Comparison of ENCODE assay signal across 8 mouse cellular contexts in genomic region chr10:80342749-80343424, GRCm38 (mm10). TPM values are rescaled to one million over a fixed set of nuclear protein-coding genes. Genes with fewer than 3 reads are reported as not detected.
A peak's percentile ranks its signal among the peaks of the same experiment; 100 is the strongest.
DNase-seq lines count a peak whose midpoint lies in the region; ATAC-seq and TF ChIP-seq lines count a peak whose summit lies in the region.

No protein-coding gene starts in this region.

- H3K4me1 ChIP-seq in heart, adult 2 months (ENCODE audit: control insufficient read depth, insufficient read depth, low read length), result peaks cover 15% of the 10 kb centered on the region
- H3K4me1 ChIP-seq in bone marrow macrophage, adult 2 months (ENCODE audit: control insufficient read depth, insufficient read depth, low read length), result peaks cover 3% of the 10 kb centered on the region; the same call in 1 of the 2 replicates
- H3K4me1 ChIP-seq in small intestine, adult 2 months (ENCODE audit: control insufficient read depth, insufficient read depth, insufficient read length, low read length), result peaks cover 46% of the 10 kb centered on the region

- TF ChIP-seq EP300 in heart, adult 2 months (IDR thresholded peaks at IDR 0.05; ENCODE audit: insufficient read depth, low read depth, low read length), result no peak

- DNase-seq in heart, adult 2 months, result peak in 1 of 2 experiments; percentile 46
- no peak for DNase-seq in heart, adult 8-10 months (ENCODE audit: low spot score)
- peak; percentile 78 for DNase-seq in kidney, postnatal 10 days
- DNase-seq in lung, postnatal 4 days, result peak; percentile 62 to 76
- DNase-seq in MN1 (ENCODE audit: low spot score), result no peak

- H3K36me3 ChIP-seq in heart, adult 2 months (ENCODE audit: control insufficient read depth, insufficient read depth, low read length), result peaks cover 3% of the 10 kb centered on the region; the same call in 1 of the 2 replicates
- no peaks in the 10 kb centered on the region for H3K36me3 ChIP-seq in small intestine, adult 2 months (ENCODE audit: control insufficient read depth, insufficient read depth, low read length)

- no peaks in the 10 kb centered on the region for H3K79me2 ChIP-seq in heart, adult 2 months (replicated peaks; ENCODE audit: control insufficient read depth, insufficient read depth, low read length)

- peak; percentile 62 for ATAC-seq in granulocyte monocyte progenitor cell, adult 5-6 weeks (replicated peaks; ENCODE audit: poor library complexity, severe bottlenecking)

- intact Hi-C loops in heart, adult 2 months (cut with DNase I), result no loop called here

- H3K27me3 ChIP-seq in heart, adult 2 months (ENCODE audit: control insufficient read depth, insufficient read depth, low read length), result peaks cover 6% of the 10 kb centered on the region; the same call in 1 of the 2 replicates
- H3K27me3 ChIP-seq in small intestine, adult 2 months (ENCODE audit: control insufficient read depth, insufficient read depth, low read length), result peaks cover 2% of the 10 kb centered on the region; the same call in 1 of the 2 replicates

- no peak for TF ChIP-seq POLR2A in heart, adult 2 months (IDR thresholded peaks at IDR 0.05; ENCODE audit: insufficient read depth, low read depth, low read length)
- no peak for TF ChIP-seq POLR2A in bone marrow macrophage, adult 2 months (IDR thresholded peaks at IDR 0.05; ENCODE audit: borderline replicate concordance, low read depth, low read length)
- no peak for TF ChIP-seq POLR2A in small intestine, adult 2 months (IDR thresholded peaks at IDR 0.05; ENCODE audit: low read depth, low read length)

- H3K9ac ChIP-seq in heart, adult 2 months (ENCODE audit: low read depth, low read length), result no peak overlapping the region

- WGBS in heart, adult 2 months, result 5% methylated on average over 33 of the region's 33 CpGs
- 2% methylated on average over 33 of the region's 33 CpGs for WGBS in small intestine, adult 2 months

- no peak for TF ChIP-seq CTCF in heart, adult 2 months (IDR thresholded peaks at IDR 0.05)
- no peak for TF ChIP-seq CTCF in bone marrow macrophage, adult 2 months (IDR thresholded peaks at IDR 0.05; ENCODE audit: low read depth, low read length)
- no peak for TF ChIP-seq CTCF in small intestine, adult 2 months (IDR thresholded peaks at IDR 0.05; ENCODE audit: extremely low read depth, insufficient read length, insufficient replicate concordance, low read depth, low read length)

- H3K4me3 ChIP-seq in heart, adult 2 months, result no peak overlapping the region
- H3K4me3 ChIP-seq in bone marrow macrophage, adult 2 months (ENCODE audit: insufficient read depth, low read length), result peak overlapping the region; percentile 15; the same call in 1 of the 2 replicates
- H3K4me3 ChIP-seq in small intestine, adult 2 months (ENCODE audit: low read depth, low read length), result peak overlapping the region; percentile 36

- peak overlapping the region; percentile 77; the same call in 1 of the 2 replicates for H3K27ac ChIP-seq in heart, adult 2 months
- H3K27ac ChIP-seq in bone marrow macrophage, adult 2 months (ENCODE audit: insufficient read depth, low read depth, low read length), result no peak overlapping the region
- no peak overlapping the region for H3K27ac ChIP-seq in small intestine, adult 2 months (ENCODE audit: insufficient read depth, low read depth, low read length)

RNA-seq across cellular contexts. Expression of gene Adamtsl5, which starts 5.3 kb away (rescaled TPM):
- total RNA-seq in heart, adult 2 months (2021), result 10 to 100 TPM; 71.9 to 84.5 TPM
- 80.9 and 85.2 TPM in 2 replicates for polyA plus RNA-seq in heart, adult 2 months (2012; rRNA removed)
- 100 to 1,000 TPM in 2 of 4 experiments, 10 to 100 TPM in 2; 87.9 to 109 (median 99.6) TPM for total RNA-seq in heart, adult 8-10 months (2022)
- 7.6 and 8.8 TPM in 2 replicates for polyA plus RNA-seq in bone marrow macrophage, adult 2 months (2012; ENCODE audit: insufficient read depth, insufficient read length, missing spikeins)
- total RNA-seq in granulocyte monocyte progenitor cell, adult 5-6 weeks (2014; fragmentation: Nextera tagmentation), result not detected in 2 replicates
- not detected in 2 replicates for total RNA-seq in granulocyte monocyte progenitor cell, adult 5-6 weeks (2017)
- polyA plus RNA-seq in small intestine, adult 2 months (2012; rRNA removed), result 74.2 and 136 TPM in 2 replicates

RNA-seq across cellular contexts. Expression of gene Reep6, which starts 13.1 kb away (rescaled TPM):
- 1 to 10 TPM; 2.8 to 3.6 TPM for total RNA-seq in heart, adult 2 months (2021)
- 2.9 and 4.1 TPM in 2 replicates for polyA plus RNA-seq in heart, adult 2 months (2012; rRNA removed)
- 1 to 10 TPM; 3.1 to 7.6 (median 5.0) TPM for total RNA-seq in heart, adult 8-10 months (2022)
- polyA plus RNA-seq in bone marrow macrophage, adult 2 months (2012; ENCODE audit: insufficient read depth, insufficient read length, missing spikeins), result 1.5 TPM in 1 of 2 replicates, not detected in the other
- 0.11 and 0.60 TPM in 2 replicates for total RNA-seq in granulocyte monocyte progenitor cell, adult 5-6 weeks (2014; fragmentation: Nextera tagmentation)
- total RNA-seq in granulocyte monocyte progenitor cell, adult 5-6 weeks (2017), result 0.22 and 2.7 TPM in 2 replicates
- polyA plus RNA-seq in small intestine, adult 2 months (2012; rRNA removed), result 186 and 287 TPM in 2 replicates

RNA-seq across cellular contexts. Expression of gene Plk5, which starts 13.4 kb away (rescaled TPM):
- under 1 TPM; 0.50 to 0.63 TPM for total RNA-seq in heart, adult 2 months (2021)
- polyA plus RNA-seq in heart, adult 2 months (2012; rRNA removed), result 2.0 and 2.7 TPM in 2 replicates
- total RNA-seq in heart, adult 8-10 months (2022), result 1 to 10 TPM in 2 of 4 experiments, under 1 TPM in 2; 0.91 to 1.3 (median 1.1) TPM
- not detected in 2 replicates for polyA plus RNA-seq in bone marrow macrophage, adult 2 months (2012; ENCODE audit: insufficient read depth, insufficient read length, missing spikeins)
- total RNA-seq in granulocyte monocyte progenitor cell, adult 5-6 weeks (2014; fragmentation: Nextera tagmentation), result not detected in 2 replicates
- total RNA-seq in granulocyte monocyte progenitor cell, adult 5-6 weeks (2017), result not detected in 2 replicates
- 0.75 and 5.9 TPM in 2 replicates for polyA plus RNA-seq in small intestine, adult 2 months (2012; rRNA removed)

RNA-seq across cellular contexts. Expression of gene Pcsk4, which starts 13.6 kb away (rescaled TPM):
- 1 to 10 TPM; 1.4 to 1.8 TPM for total RNA-seq in heart, adult 2 months (2021)
- 4.5 and 4.9 TPM in 2 replicates for polyA plus RNA-seq in heart, adult 2 months (2012; rRNA removed)
- total RNA-seq in heart, adult 8-10 months (2022), result 1 to 10 TPM; 1.7 to 3.1 (median 2.7) TPM
- polyA plus RNA-seq in bone marrow macrophage, adult 2 months (2012; ENCODE audit: insufficient read depth, insufficient read length, missing spikeins), result 2.2 and 2.5 TPM in 2 replicates
- total RNA-seq in granulocyte monocyte progenitor cell, adult 5-6 weeks (2014; fragmentation: Nextera tagmentation), result 6.7 and 7.2 TPM in 2 replicates
- 0.98 and 1.6 TPM in 2 replicates for total RNA-seq in granulocyte monocyte progenitor cell, adult 5-6 weeks (2017)
- polyA plus RNA-seq in small intestine, adult 2 months (2012; rRNA removed), result 18.0 and 27.0 TPM in 2 replicates

RNA-seq across cellular contexts. Expression of gene 2310011J03Rik, which starts 22.6 kb away (rescaled TPM):
- total RNA-seq in heart, adult 2 months (2021), result 10 to 100 TPM; 13.3 to 14.5 TPM
- 27.3 and 28.9 TPM in 2 replicates for polyA plus RNA-seq in heart, adult 2 months (2012; rRNA removed)
- 10 to 100 TPM; 14.3 to 19.8 (median 16.3) TPM for total RNA-seq in heart, adult 8-10 months (2022)
- polyA plus RNA-seq in bone marrow macrophage, adult 2 months (2012; ENCODE audit: insufficient read depth, insufficient read length, missing spikeins), result 38.8 and 39.3 TPM in 2 replicates
- 35.2 and 45.0 TPM in 2 replicates for total RNA-seq in granulocyte monocyte progenitor cell, adult 5-6 weeks (2014; fragmentation: Nextera tagmentation)
- 16.4 and 17.4 TPM in 2 replicates for total RNA-seq in granulocyte monocyte progenitor cell, adult 5-6 weeks (2017)
- polyA plus RNA-seq in small intestine, adult 2 months (2012; rRNA removed), result 47.4 and 74.1 TPM in 2 replicates

Comparison
In these comparisons a context has a peak if more than half of its experiments do, and no peak if none do; other contexts are left out.
1. DNase-seq: peak in kidney, postnatal 10 days (single experiment) and lung, postnatal 4 days (2 of 2); none in heart, adult 8-10 months (single experiment) and MN1 (single experiment).
2. RNA of gene Adamtsl5, which starts 5.3 kb away (total RNA-seq): 87.9 to 109 TPM in heart, adult 8-10 months and 71.9 to 84.5 TPM in heart, adult 2 months; not detected in granulocyte monocyte progenitor cell, adult 5-6 weeks; every median in the first group is over 10 times any median in the second.